Mouse (Mus musculus) heart, postnatal 0 days (tissue): Measurements from ENCODE around the gene Caap1. TPM values are rescaled to one million over a fixed set of nuclear protein-coding genes. Genes with fewer than 3 reads are reported as not detected.
A peak's percentile ranks its signal among the peaks of the same experiment; 100 is the strongest.

Source experiments
- ATAC-seq: fragments of 200-750 bp; cut with Nextera tagmentation; 2 replicates; pipeline ENCODE4 v1.8.0; 2017; ENCODE audit warnings: low read depth, moderate number of reproducible peaks, moderate library complexity; ENCODE audit not compliant: insufficient read depth
- DNase-seq: peaks from one replicate; pipeline ENCODE4 v3.0.0-alpha.2; 2016; ENCODE audit warnings: low spot score
- H3K27ac ChIP-seq: fragments of 300-500 bp; sonication (generic); 2 replicates; pipeline ENCODE4 v1.5.1; 2014; ENCODE audit warnings: low read depth, mild to moderate bottlenecking
- H3K27me3 ChIP-seq: fragments of 300-500 bp; sonication (generic); 2 replicates; pipeline ENCODE4 v1.6.1; 2014; ENCODE audit warnings: low read length, mixed read lengths; ENCODE audit not compliant: control insufficient read depth, insufficient read depth
- H3K36me3 ChIP-seq: fragments of 300-500 bp; sonication (generic); replicated peaks from 2 replicates; pipeline ENCODE4 v1.6.1; 2014; ENCODE audit warnings: low read length, mixed read lengths; ENCODE audit not compliant: control insufficient read depth, insufficient read depth
- H3K4me1 ChIP-seq: fragments of 300-500 bp; sonication (generic); 2 replicates; pipeline ENCODE4 v1.6.1; 2014; ENCODE audit warnings: antibody characterized with exemption; ENCODE audit not compliant: control insufficient read depth, insufficient read depth
- H3K4me2 ChIP-seq: fragments of 300-500 bp; sonication (generic); 2 replicates; pipeline ENCODE4 v1.6.1; 2014; ENCODE audit warnings: low read depth, mild to moderate bottlenecking, low read length, moderate library complexity
- H3K4me3 ChIP-seq: fragments of 300-500 bp; sonication (generic); 2 replicates; pipeline ENCODE4 v1.5.1; 2014; ENCODE audit warnings: low read depth, low read length
- H3K9ac ChIP-seq: fragments of 300-500 bp; sonication (generic); replicated peaks from 2 replicates; pipeline ENCODE4 v1.6.1; 2014; ENCODE audit warnings: low read depth, low read length, mixed read lengths
- H3K9me3 ChIP-seq: fragments of 300-500 bp; sonication (generic); replicated peaks from 2 replicates; pipeline ENCODE4 v1.6.1; 2016; ENCODE audit warnings: low read length; ENCODE audit not compliant: control insufficient read depth
- CTCF ChIP-seq: IDR thresholded peaks from 2 replicates; pipeline ENCODE4 v1.5.1; 2016; ENCODE audit warnings: antibody characterized with exemption, control low read depth, low read depth
- EP300 ChIP-seq: IDR thresholded peaks from 2 replicates; pipeline ENCODE4 v1.6.1; 2016; ENCODE audit warnings: antibody characterized with exemption, low read depth
- WGBS: fragments of 180-500 bp; shearing (Covaris S2); extraction: QIAGEN DNeasy Blood & Tissue Kit; methylation state at CpG from one replicate; pipeline ENCODE4 v1.1.7; 2014; 5-methylcytosine and 5-hydroxymethylcytosine counted together
- polyA plus RNA-seq: library from polyadenylated mRNA; unstranded; fragments of >200 nt; fragmentation: Nextera tagmentation; extraction: Ambion mirVana; gene quantifications from 2 replicates; pipeline ENCODE4 v1.2.1, GENCODE M21; 2015
- total RNA-seq: library from RNA; depleted of rRNA; stranded (reverse); fragments of >200 nt; gene quantifications from 2 replicates; pipeline ENCODE4 v1.2.3, GENCODE M21; 2014; ENCODE audit warnings: low replicate concordance; rRNA removed

Caap1 gene
- total and polyA plus RNA-seq, 2 experiments from 2014 or later: 4.1 to 5.8 TPM

DNA sequence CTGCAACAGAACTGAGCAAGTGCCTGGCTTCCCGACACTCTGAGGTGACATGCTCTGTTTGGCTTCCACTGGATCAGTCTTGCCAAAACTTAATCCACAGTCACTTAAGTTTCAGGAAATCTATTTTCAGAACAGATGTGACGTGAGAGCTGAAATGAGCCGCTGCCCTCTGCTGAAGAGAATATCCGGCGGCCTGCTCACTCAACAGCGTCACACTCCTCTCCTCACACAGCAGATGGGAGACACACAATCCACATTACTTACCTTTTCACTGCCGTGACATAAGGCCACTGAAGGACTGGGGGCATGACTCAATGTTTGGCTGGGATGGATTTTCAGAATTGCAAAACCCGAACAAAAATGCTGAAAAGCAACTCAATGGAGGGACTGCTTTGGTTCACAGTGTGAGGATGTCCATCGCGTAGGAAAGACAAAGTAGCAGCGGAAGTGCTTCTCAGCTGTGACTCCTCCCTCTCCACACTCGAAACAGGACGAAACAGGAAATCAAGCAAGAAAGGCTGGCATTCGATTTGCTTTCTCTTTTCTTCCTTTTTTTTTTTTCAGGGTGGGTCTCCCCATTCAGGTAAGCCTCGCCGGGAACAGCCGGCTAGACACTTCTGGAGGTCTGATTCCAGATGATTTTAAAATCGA is 79.7 kb downstream of the Caap1 start:
- WGBS: 50% methylated on average over 18 of the region's 18 CpGs
- DNase-seq (peak; percentile 88), ATAC-seq (peak; percentile 93)
- Histone ChIP-seq H3K36me3 (no peaks in the 10 kb centered on the region), H3K4me2 (peak overlapping the region; percentile 24), H3K4me3 (peak overlapping the region; percentile 5), H3K4me1 (peaks cover 7% of the 10 kb centered on the region), H3K27ac (peak overlapping the region; percentile 73), H3K9ac (0 out of 2 replicates have a peak overlapping the region, but pooled peaks have one; percentile 13), H3K9me3 (no peaks in the 10 kb centered on the region), H3K27me3 (no peaks in the 10 kb centered on the region)
- no peak for TF ChIP-seq CTCF
- no peak for TF ChIP-seq EP300

DNA sequence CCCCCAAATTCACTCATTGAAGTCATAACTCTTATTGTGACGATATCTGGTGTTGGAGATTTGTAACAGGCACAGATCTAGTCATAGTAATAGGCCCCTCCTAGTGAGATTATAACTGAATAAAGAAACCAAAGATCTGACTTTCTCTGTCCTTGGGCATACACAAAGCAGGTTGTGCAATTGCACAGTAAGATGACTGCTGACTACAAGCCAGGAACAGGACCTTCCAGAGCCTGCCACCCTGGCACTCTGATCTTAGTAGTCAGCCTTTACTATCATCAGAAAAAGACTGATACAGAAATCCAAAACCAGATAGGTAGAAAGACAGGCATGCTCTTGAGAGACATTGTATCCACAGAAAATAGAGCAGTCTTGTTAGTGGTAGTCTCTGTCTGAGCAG is 83.3 kb downstream of the Caap1 start:
- peaks cover 7% of the 10 kb centered on the region for H3K4me1 ChIP-seq
- TF ChIP-seq EP300 (no peak), CTCF (no peak)
- H3K9me3 ChIP-seq: no peaks in the 10 kb centered on the region
- no peak for ATAC-seq
- H3K27ac ChIP-seq: no peak overlapping the region
- H3K36me3 ChIP-seq: no peaks in the 10 kb centered on the region
- WGBS: 92% methylated on average over 1 of the region's 1 CpGs
- H3K4me3 ChIP-seq: no peak overlapping the region
- H3K27me3 ChIP-seq: no peaks in the 10 kb centered on the region
- DNase-seq: no peak
- H3K4me2 ChIP-seq: no peak overlapping the region
- H3K9ac ChIP-seq: no peak overlapping the region

DNA sequence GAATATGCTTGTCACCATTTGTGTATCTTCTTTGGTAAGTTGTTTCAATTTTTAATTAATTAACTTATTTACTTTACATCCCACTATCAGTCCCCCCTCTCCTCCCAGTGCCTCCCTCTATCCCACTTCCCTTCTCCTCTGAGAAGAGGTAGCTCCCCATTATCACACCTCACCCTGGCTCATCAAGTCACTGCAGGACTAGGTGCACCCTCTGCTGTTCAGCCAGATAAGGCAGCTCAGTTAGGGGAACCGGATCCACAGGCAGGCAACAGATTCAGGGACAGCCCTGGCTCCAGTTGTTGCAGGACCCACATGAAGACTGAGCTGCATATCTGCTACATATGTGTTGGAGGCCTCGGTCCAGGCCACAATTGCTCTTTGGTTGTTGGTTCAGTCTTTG is 97.2 kb downstream of the Caap1 start:
- H3K4me1 ChIP-seq: no peaks in the 10 kb centered on the region
- no peak overlapping the region for H3K27ac ChIP-seq
- no peak overlapping the region for H3K4me2 ChIP-seq
- H3K27me3 ChIP-seq: no peaks in the 10 kb centered on the region
- TF ChIP-seq EP300 (no peak), CTCF (no peak)
- H3K4me3 ChIP-seq: no peak overlapping the region
- ATAC-seq (no peak), DNase-seq (no peak)
- 76% methylated on average over 2 of the region's 2 CpGs for WGBS
- no peak overlapping the region for H3K9ac ChIP-seq
- no peaks in the 10 kb centered on the region for H3K9me3 ChIP-seq
- H3K36me3 ChIP-seq: peaks cover 2% of the 10 kb centered on the region; the same call in 1 of the 2 replicates

DNA sequence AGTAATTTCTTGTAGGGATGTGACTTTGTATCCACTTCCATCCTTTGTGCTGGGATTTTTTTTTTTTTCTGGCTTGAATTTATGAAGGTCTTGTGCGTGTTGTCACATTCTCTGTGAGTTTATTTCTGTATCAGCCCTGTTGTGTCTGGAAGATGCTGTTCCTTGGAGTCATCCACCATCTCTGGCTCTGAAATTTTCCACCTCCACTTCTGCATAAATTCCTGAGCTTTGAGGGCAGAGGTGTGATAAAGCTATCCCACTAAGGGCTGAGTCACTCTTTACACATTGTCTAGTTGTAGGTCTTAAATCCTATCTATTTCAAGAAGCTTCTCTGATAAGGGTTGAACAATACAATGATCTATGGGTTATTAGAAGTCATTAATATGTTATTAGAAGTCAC is 101.7 kb downstream of the Caap1 start:
- no peaks in the 10 kb centered on the region for H3K9me3 ChIP-seq
- no peak overlapping the region for H3K9ac ChIP-seq
- no peaks in the 10 kb centered on the region for H3K27me3 ChIP-seq
- no peak for DNase-seq
- no peaks in the 10 kb centered on the region for H3K4me1 ChIP-seq
- 70% methylated on average over 1 of the region's 1 CpGs for WGBS
- no peak for ATAC-seq
- no peak overlapping the region for H3K4me3 ChIP-seq
- no peak for TF ChIP-seq EP300
- no peak for TF ChIP-seq CTCF
- no peak overlapping the region for H3K27ac ChIP-seq
- no peak overlapping the region for H3K4me2 ChIP-seq
- H3K36me3 ChIP-seq: no peaks in the 10 kb centered on the region

Other genes starting within 250 kb of the Caap1 start
- not detected in 2 replicates for gene Gm10306, start 250 bp downstream of the Caap1 start, total RNA-seq
- gene Gm10306, start 250 bp downstream of the Caap1 start, polyA plus RNA-seq: 0.26 TPM in 1 of 2 replicates, not detected in the other
- gene Plaa, start 46.4 kb upstream of the Caap1 start, total RNA-seq: 45.8 and 59.1 TPM in 2 replicates
- gene Plaa, start 46.4 kb upstream of the Caap1 start, polyA plus RNA-seq: 45.6 and 48.5 TPM in 2 replicates
- gene Ift74, start 57.7 kb upstream of the Caap1 start, total RNA-seq: 0.92 and 3.4 TPM in 2 replicates
- gene Ift74, start 57.7 kb upstream of the Caap1 start, polyA plus RNA-seq: 10.3 and 12.6 TPM in 2 replicates
- gene Lrrc19, start 93.3 kb upstream of the Caap1 start, total RNA-seq: not detected in 2 replicates
- gene Lrrc19, start 93.3 kb upstream of the Caap1 start, polyA plus RNA-seq: 0.10 and 0.12 TPM in 2 replicates
- gene Tek, start 182.5 kb upstream of the Caap1 start, total RNA-seq: 36.4 and 40.0 TPM in 2 replicates
- 27.1 and 27.7 TPM in 2 replicates for gene Tek, start 182.5 kb upstream of the Caap1 start, polyA plus RNA-seq